Mouse (Mus musculus) olfactory bulb, adult 2 months (tissue): ENCODE data around the gene Ear14.
"Not testable (repeated sequence)": the region's sequence is repeated elsewhere in the genome, so short reads cannot be mapped to it uniquely, and the experiment has no call there.

ENCODE experiments used
- CTCF ChIP-seq: fragments of 200-500 bp; IDR thresholded peaks from 2 replicates; pipeline ENCODE4 v1.5.1; 2012; ENCODE audit warnings: low read depth, mild to moderate bottlenecking, low read length, moderate library complexity; ENCODE audit not compliant: insufficient read depth
- POLR2A ChIP-seq: fragments of 200-500 bp; IDR thresholded peaks from 2 replicates; pipeline ENCODE4 v1.6.1; 2012; ENCODE audit warnings: mild to moderate bottlenecking, low read depth, low read length, moderate library complexity; ENCODE audit not compliant: insufficient read depth

DNA sequence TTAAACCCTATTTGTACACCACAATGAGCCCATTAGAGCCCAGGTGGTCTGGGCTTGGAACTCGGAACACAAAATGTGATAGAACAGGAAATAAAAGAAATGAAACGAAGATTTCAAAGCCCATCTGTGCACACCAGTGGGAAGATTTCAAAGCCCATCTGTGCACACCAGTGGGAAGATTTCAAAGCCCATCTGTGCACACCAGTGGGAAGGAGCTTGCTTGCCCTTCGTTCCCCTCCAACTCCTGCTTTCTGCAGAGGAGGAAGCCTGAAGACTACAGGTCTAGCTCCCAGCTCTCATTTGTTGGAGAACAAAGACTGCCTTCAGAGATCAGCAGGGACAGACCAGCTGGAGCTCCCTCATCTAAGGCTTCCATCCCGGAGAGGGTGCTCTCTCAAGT lies 30.2 kb upstream of the Ear14 start:
- not testable (repeated sequence) for TF ChIP-seq CTCF, POLR2A
